Mouse (Mus musculus) adrenal gland, adult 2 months (tissue): Measurements from ENCODE around the gene Coro1a. TPM values are rescaled to one million over a fixed set of nuclear protein-coding genes. Genes with fewer than 3 reads are reported as not detected.
"Not testable (repeated sequence)": the region's sequence is repeated elsewhere in the genome, so short reads cannot be mapped to it uniquely, and the experiment has no call there.

ENCODE experiments used
- DNase-seq: peaks from one replicate; pipeline ENCODE4 v3.0.0; 2021
- polyA plus RNA-seq: library from polyadenylated mRNA; depleted of rRNA; stranded (reverse); fragments of >200 nt; gene quantifications from 2 replicates; pipeline ENCODE4 v1.2.3, GENCODE M21; 2012
- total RNA-seq, 2 experiments: library from RNA; stranded (reverse); gene quantifications; 2 replicates each; pipeline ENCODE4 v1.2.3; 2021

Coro1a gene
- total and polyA plus RNA-seq, 3 experiments = 11.6 to 49.5 (median 24.3) TPM

DNA sequence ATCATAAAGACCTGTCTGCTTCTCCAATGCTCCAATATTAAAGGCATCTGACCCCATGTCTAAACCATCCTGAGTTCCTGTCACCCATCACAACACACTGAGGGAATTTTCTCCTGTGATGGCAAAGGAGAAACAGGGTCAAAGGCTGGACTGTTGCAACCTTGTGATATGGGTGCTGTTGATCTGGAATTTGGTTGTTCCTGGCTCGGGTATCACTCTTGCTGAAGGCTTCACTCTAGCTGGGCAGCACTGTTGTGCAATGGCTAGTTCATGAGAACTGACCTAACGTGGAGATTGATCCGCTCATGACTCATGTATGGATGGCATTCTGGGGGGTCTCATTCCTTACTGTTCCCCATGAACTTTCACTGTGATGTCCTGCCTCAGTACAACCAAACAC is 18.6 kb downstream of the Coro1a start:
- DNase-seq = no peak

DNA sequence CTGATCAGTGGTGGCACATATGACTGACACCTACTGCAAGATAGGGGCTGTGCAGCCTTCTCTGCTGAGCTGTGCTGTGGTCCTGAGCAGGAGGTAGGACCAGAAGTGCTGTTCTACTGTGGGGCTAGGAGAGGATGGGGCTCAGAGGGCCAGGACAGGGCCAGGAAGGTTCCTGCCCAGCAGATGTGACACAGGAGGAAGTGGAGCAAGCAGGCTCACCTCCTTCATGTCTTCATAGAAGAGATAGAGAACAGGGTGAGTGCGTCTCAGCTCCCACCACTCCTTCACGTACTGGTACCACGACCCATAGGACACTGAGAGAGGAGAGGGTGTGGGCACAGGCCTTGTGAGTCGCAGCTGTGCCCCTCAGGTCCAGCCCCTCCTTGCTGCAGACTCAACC is 19.4 kb downstream of the Coro1a start:
- not testable (repeated sequence) for DNase-seq

DNA sequence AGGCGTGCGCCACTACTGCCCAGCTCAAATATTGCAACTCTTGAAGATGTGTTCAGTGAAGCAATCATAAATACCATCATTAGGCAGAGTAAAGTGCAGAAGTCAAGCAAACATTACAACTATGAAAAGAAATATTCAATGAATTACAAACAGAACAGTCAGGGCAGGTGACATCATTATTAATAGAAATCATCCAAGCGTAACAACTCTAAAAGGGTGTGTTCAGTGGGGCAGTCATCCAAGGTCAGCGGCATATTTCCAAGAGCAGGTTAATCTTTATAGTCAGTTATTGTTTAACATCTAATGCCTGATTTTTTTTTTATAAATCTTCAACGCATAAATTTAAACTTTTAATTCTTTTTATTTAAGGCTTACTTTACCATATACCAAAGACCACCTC is 26.4 kb downstream of the Coro1a start:
- no peak for DNase-seq

DNA sequence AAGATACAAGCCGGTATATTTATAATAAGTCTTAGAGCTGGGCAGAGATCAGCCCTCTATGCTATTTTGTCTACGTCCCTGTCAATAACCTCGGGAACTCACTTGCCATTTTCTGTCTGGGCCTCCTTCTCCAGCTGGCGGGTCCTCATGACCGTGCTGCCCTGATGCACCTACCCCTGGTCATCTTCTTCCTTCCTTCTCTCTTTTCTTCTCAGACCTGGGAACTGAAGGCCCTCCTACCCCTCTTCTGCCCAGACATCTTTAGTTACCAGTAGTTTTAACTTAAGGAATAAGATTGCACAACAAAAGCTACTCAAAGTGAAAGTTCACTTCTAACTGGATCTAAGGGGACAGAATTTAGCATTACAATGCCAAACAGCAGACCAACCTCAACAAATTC is 27.9 kb downstream of the Coro1a start:
- no peak for DNase-seq

DNA sequence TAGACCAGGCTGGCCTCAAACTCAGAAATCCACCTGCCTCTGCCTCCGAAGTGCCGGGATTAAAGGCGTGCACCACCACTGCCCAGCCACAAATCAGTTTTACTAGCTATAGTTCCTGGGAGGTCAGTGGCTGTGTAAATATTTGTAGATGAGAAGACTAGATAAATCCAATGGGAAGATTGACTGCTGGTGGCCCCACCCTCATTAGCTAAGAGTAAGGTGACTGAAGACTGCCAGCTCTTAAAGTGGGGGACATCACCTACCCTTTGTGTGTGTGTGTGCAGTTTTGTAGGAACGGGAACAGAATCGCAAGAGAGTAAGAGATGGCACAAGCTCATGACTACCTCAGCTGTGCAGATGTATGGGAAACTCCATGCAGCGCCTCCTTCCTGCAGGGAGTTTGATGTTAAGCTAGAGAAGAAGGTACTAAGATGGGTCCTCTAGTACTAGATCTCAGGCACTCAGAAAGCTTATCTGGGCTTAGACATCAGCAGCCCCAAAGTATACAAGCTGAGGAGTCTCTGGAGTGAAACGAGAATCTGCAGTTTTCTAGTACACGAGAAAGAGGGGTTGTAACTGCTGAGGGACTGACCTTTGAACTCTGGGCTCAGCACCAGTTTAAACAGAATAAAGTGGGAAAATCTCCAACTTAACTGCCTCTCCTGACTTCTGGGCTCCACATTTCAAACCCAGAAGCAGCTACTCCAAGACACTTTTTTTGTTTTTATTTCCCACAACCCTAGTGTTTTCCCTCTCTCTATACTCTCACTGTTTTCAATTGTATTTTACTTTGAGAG is 28.8 kb downstream of the Coro1a start:
- no peak for DNase-seq

DNA sequence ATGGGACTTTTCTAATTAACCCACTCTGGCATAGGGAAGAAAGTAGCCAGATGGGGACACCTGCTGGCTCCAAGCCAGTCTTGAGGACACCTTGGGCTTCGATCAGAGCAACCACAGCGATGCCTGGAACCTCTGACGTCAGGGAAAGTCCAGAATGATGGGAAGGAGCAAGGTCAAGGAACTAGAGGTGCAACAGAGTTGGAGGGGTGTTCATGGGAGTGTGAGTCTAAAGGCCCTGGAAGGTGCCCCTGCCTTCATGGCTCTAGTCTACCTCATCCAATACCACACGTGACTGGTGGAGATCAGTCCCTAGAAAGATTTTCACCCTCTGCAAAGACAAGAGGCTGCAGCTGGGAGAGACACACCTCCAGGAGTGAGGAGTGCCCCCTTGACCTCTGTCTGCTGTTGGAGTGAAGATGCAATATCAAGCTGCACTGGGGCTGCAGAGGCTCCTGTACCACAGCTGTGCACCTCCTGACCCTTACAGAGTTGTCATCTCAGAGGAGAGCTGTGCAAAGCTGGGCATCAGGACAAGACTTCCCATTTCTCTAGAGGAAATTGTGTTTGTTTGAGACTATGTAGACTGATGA is 30.9 kb downstream of the Coro1a start:
- no peak for DNase-seq

DNA sequence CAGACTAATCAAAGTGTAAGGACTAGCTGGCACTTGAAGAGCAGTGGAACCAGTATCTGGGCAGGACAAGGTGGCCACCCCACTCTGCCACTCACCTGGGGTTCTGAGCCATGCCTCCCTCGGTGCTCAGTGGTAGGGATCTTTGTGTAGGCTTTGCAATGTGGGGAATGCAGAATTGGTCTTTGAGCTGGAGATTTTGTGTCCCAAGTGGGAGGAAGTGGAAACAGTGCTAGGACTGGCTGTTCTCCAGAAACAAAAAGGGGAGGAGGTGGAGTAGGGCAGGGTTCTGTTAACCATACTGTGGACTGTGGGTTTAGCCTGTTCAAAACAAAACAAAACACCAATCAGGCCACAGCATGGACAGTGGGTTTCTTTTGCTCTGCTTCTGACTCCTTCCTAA is 31.4 kb downstream of the Coro1a start, which contains the start of gene Sult1a1:
Gene Sult1a1, minus strand, starts transcription at position 226 of the 400 bp plus-strand sequence.
- peak; percentile 51 for DNase-seq

DNA sequence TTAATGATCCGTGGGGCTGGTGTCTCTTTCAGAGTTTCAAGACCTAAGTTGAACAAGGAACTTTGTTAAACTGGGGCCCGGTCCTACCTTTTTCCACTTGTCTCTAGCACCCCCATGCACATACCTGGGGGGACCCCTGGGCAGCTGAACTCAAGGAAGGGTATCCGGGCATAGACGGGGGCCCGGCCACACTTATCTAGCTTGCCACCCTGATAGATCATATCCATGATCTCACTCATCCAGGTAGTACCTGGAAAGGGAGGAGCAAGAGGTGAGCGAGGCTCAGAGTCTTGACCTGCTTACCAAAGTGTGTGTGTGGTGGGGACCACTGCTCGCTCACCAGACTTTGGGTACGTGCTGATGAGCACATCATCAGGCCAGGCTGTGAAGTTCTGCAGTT is 32.5 kb downstream of the Coro1a start:
- no peak for DNase-seq

DNA sequence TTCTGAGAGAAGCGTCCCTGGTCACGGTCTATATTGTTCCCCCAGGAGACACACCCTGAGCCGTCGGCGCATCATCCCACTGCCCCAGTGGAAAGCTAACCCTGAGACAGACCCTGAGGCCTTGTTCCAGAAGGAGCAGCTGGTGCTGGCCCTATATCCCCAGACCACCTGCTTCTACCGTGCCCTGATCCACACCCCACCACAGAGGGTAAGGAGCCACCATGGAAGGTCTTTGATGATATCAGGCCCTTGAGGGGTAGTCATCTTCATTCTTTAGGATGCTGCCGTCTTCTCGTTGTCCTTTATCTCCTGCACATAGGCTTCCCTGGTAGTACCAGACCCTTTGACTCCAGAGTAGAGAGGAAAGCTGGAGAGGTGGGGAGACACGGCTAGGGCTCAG is 35.5 kb downstream of the Coro1a start:
- no peak for DNase-seq

DNA sequence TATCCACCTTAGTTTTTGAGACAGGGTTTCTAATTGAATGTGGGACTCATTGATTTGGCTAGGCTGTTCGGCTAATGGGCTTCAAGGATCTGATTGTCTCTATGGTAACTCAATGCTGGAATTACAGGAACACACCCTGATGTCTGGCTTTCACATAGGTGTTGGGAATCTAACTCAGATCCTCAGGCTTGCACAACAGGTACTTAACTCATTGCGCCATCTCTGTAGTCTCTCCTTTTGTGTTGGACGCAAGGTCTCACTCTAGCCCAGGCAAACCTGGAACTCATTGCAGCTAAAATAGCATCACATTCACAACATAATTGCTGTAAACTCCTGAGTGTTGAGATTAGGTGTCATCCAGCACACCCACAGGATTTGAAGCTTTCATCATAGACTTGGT is 37.4 kb downstream of the Coro1a start:
- no peak for DNase-seq

DNA sequence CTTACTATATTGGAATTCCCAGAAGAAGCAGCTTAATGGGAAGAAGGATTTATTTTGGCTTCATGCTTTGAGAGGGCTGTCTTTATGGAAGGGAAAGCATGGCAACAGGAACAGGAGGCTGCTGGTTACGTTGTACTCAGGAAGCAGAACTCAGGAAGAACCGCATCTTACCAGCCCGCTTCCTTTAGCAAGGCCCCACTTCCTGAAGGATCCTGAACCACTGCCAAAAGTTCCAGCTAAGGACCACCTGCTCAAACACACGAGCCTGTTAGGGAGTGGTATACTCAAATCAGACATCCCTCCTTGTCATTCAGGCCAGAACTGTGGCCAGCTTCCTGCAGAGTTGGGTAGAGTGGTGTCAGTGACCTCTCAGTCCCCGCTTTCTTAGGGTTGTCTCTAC is 39.1 kb downstream of the Coro1a start:
- no peak for DNase-seq

DNA sequence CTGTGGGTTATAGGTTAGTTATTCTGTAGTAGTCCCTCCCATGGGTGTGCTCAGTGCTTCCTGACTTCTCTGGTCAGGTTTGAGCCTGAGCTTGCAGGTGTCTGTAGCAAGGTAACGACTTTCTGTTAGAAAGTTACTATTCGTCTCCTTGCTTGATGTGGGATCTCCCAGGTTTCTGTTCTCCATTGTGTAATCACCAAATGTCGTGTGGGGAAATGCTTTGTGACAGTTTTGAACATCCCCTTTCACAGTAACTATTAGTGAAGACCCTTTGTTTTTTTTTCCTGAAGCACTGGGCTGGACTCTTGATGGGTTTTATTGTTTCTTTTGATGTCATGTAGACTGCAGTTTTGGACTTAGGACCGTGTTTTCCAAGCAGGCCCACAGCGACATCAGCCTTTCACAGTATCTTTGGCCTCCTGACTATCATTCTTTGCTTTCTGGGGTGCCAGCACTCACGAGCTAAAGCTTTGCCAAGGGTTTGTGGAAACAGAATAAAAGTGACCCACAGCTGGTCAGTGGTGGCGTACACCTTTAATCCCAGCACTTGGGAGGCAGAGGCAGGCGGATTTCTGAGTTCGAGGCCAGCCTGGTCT is 40.0 kb downstream of the Coro1a start:
- no peak for DNase-seq

DNA sequence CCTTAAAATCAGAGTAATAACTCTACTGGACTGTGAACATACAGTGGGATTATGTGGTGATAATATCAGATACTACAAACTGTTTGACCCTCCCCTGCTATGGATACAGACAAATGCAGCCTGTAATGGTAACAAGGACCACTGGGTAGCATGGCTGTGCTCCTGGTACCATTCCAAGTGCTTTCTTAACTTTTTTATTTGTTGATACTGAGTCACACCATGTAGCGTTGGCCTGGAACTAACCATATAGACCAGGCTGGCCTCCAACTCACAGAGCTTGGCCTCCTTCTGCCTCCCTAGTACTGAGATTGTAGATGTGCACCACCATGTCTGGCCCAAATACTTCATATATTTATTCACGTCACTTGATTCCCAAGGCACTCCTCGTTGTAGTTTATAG is 42.3 kb downstream of the Coro1a start:
- DNase-seq = peak; percentile 66

DNA sequence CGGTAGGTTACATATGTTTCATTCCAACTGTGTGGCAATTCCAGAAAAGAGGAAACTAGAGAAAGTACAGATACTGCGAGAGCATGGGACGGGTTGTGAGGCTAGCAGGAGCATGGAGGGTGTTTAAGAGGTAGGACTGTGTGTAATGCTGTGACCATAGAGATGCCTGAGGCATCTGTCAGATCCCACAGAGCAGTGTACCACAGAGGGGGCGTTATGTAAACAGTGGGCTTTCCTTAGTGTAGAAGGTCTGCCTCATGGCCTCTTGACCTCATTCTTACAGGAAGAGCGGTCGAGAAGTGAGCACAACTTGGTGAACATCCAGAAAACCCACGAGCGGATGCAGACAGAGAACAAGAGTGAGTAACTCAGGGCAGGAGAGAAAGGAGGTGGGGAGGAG is 43.9 kb downstream of the Coro1a start:
- DNase-seq = no peak

DNA sequence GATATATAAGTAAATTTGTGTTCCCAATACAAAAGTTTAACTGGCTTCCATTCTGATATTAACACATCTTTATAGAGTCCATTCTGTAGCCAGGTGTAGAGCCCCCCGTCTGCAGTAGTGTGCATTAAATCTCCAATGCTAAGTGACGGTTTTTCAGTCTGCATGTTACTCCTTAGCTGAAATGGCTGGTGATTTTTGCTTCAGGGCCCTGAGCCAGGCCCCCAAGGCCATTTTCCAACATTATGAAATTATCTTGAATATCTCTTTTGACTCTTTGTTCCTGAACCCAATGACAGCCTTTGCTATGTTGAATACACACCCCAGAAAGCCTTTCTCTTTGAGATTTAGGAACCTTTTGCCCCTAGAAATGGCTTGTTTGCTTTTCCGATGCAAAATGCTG is 47.8 kb downstream of the Coro1a start:
- DNase-seq = peak; percentile 57

DNA sequence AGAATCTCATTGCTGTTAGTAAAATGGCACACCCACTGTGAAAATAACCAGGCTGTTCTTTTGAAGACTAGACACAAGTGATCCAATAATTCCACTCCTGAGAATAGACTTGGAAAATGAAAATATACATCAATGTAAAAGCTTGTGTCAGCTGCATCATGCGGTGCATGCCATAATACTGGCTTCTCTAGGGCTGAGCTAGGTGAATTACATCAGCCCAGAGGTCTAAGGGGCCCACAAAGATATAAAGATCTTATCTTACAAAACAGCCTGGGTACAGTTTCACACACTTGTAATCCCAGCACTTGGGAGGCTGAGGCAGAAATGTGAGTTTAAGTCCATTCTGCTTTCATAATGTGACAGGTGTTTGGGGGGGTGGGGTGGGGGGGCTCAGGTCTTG is 50.1 kb downstream of the Coro1a start:
- DNase-seq = no peak

DNA sequence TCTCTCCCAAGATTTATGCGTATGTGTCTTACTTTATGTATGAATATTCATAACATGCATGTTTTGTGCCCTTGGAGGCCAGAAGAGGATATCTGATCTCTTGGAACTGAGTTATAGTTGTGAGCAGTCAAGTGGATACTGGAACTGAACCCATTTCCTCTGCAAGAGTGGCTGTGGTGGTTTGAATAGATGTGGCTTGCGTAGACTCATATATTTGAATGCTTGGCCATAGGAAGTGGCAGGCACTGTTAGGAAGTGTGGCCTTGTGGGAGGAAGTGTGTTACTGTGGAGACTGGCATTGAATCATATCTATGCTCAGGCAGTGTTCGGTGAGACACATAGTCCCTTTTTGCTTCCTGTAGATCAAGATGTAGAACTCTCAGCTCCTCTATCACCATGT is 51.9 kb downstream of the Coro1a start:
- DNase-seq = no peak

DNA sequence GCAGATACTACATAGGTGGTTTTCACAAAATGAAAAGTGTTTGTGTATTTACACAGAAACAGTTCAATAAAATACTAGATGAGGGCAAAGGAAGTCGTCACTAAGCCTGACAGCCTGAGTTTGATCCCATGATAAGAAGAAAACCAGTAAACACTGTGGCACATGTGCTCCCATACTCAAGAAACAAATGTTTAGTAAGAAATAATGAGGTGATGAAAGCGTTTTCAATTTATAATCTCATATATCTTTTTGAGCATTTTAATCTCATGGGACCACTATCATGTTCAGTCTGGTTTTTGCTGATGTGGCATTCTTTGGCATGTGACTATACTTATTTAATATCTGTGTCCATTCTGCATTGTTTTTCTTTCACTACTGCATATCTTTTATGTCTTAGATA is 53.6 kb downstream of the Coro1a start:
- no peak for DNase-seq

DNA sequence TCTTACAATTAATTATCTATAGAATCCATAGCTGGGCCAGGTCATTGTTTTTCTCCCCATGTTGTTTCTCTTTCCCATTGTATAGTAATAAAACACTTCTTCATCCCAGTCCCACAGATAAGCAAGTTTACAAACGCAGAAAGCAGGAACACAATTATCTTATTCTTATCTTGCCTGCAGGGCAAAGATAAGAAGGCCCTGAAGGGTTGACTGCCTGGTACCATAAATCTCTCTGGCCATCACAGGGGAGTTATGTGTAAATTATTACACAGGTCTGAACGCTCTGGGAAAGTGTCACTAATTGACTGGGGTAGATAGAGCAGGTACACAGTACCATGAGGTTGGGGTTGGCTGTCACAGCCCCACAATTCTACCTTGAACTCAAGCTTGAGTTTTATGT is 56.7 kb downstream of the Coro1a start:
- no peak for DNase-seq
